In the genomic region with DNA sequence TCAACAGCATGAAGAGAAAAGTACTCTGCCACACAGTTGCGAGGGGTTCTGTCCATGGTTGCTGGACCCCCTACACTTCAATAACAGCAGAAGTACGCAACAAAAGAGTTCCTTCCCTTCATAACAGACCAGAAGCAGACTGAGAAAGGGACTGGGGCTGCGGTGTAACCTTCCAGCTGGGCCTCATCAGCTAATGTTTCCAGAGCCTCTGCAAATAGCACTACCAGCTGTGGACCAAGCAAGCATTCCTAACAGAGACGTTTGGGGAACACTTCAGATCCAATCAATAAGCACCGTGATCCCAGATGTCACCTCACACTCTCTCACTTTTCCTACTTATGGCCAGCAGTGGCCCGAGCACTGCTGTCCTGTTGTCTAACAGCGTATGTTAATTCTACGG, we compare ENCODE assay signal across 26 mouse cellular contexts. TPM values are rescaled to one million over a fixed set of nuclear protein-coding genes. Genes with fewer than 3 reads are reported as not detected.
DNase-seq lines count a peak whose midpoint lies in the region; ATAC-seq lines count a peak whose summit lies in the region.
"Had no signal": no experiment of that assay in that cellular context is flagged by ENCODE, and none has a peak within 500 bp of the region (broad histone marks: within the 10 kb centered on the region; RNA-seq: fewer than 3 reads in every experiment).

No protein-coding gene starts in this region.

- no peak overlapping the region for H3K4me2 ChIP-seq in kidney, embryonic 15.5 days
- H3K4me2 ChIP-seq in lung, embryonic 16.5 days (ENCODE audit: low read depth, low read length) = no peak overlapping the region
- H3K4me2 ChIP-seq: embryonic facial prominence, embryonic 15.5 days; hindbrain, embryonic 14.5 days had no signal

- H3K9me3 ChIP-seq in kidney, embryonic 15.5 days (replicated peaks) = no peaks in the 10 kb centered on the region
- H3K9me3 ChIP-seq in lung, embryonic 16.5 days (ENCODE audit: control insufficient read depth, low read length) = no peaks in the 10 kb centered on the region
- H3K9me3 ChIP-seq: embryonic facial prominence, embryonic 15.5 days; forebrain, embryonic 10.5 days; heart, embryonic 10.5 days; hindbrain, embryonic 10.5 days had no signal

- intact Hi-C loops in heart, postnatal 10 days (cut with DNase I) = no loop called here

- no peak overlapping the region for H3K27ac ChIP-seq in kidney, embryonic 15.5 days
- no peak overlapping the region for H3K27ac ChIP-seq in lung, embryonic 16.5 days (ENCODE audit: low read length)
- H3K27ac ChIP-seq: embryonic facial prominence, embryonic 15.5 days; forebrain, embryonic 10.5 days; heart, embryonic 10.5 days; hindbrain, embryonic 10.5 days; hindbrain, embryonic 14.5 days had no signal

- no peak overlapping the region for H3K4me3 ChIP-seq in kidney, embryonic 15.5 days (replicated peaks)
- H3K4me3 ChIP-seq in lung, embryonic 16.5 days (ENCODE audit: low read length) = no peak overlapping the region
- H3K4me3 ChIP-seq: embryonic facial prominence, embryonic 15.5 days; erythroblast, embryonic 14.5 days; forebrain, embryonic 10.5 days; heart, embryonic 10.5 days; hindbrain, embryonic 10.5 days had no signal

- WGBS in kidney, embryonic 15.5 days = 67% methylated on average over 8 of the region's 8 CpGs
- WGBS in lung, embryonic 16.5 days = 59% methylated on average over 8 of the region's 8 CpGs

- no peak overlapping the region for H3K9ac ChIP-seq in kidney, embryonic 15.5 days
- no peak overlapping the region for H3K9ac ChIP-seq in lung, embryonic 16.5 days (ENCODE audit: low read length)
- H3K9ac ChIP-seq: embryonic facial prominence, embryonic 15.5 days; hindbrain, embryonic 14.5 days had no signal

- no peaks in the 10 kb centered on the region for H3K36me3 ChIP-seq in kidney, embryonic 15.5 days
- H3K36me3 ChIP-seq in lung, embryonic 16.5 days (ENCODE audit: control insufficient read depth, insufficient read depth, low read length) = no peaks in the 10 kb centered on the region
- H3K36me3 ChIP-seq: embryonic facial prominence, embryonic 15.5 days; forebrain, embryonic 10.5 days; heart, embryonic 10.5 days; hindbrain, embryonic 10.5 days had no signal

- H3K27me3 ChIP-seq in kidney, embryonic 15.5 days = peaks cover 50% of the 10 kb centered on the region
- H3K27me3 ChIP-seq in lung, embryonic 16.5 days (ENCODE audit: control insufficient read depth, insufficient read depth, low read depth, low read length) = no peaks in the 10 kb centered on the region

- peak; percentile 8 to 20 for DNase-seq in heart, postnatal 10 days
- no peak for DNase-seq in heart, postnatal 4 days
- DNase-seq in kidney, postnatal 4 days = peak; percentile 14 to 42
- DNase-seq in lung, postnatal 36 days = no peak
- DNase-seq in adrenal gland, adult (ENCODE audit: inconsistent age in 2 of 2, low spot score in 1 of 2) = no peak
- DNase-seq: adrenal gland, postnatal 14 days; cerebellum, adult 18-20 months; cerebellum, adult 9-11 months; cerebellum, postnatal 36 days; gastrocnemius, postnatal 10 days; heart, adult 18-20 months; heart, postnatal 14 days had no signal

- ATAC-seq in kidney, embryonic 15.5 days (replicated peaks; ENCODE audit: low FRiP score) = no peak
- peak; percentile 51; the same call in 1 of the 2 replicates for ATAC-seq in lung, embryonic 16.5 days (ENCODE audit: low read depth)
- ATAC-seq: forebrain, embryonic 14.5 days had no signal

- H3K4me1 ChIP-seq in kidney, embryonic 15.5 days = 0 out of 2 replicates have a peak, but pooled peaks cover 10% of the 10 kb centered on the region
- H3K4me1 ChIP-seq in lung, embryonic 16.5 days (replicated peaks; ENCODE audit: control insufficient read depth, insufficient read depth, low read length) = no peaks in the 10 kb centered on the region
- H3K4me1 ChIP-seq: forebrain, embryonic 10.5 days; heart, embryonic 10.5 days; hindbrain, embryonic 10.5 days had no signal

RNA-seq across cellular contexts. Expression of a gene that starts 34.1 kb away (rescaled TPM):
- not detected for total RNA-seq in heart, postnatal 10 days (2021)
- total RNA-seq in heart, postnatal 4 days (2021) = not detected
- polyA plus RNA-seq in kidney, embryonic 15.5 days (2015; fragmentation: Nextera tagmentation; extraction: Ambion mirVana) = not detected in 2 replicates
- not detected in 2 replicates for polyA plus RNA-seq in lung, embryonic 16.5 days (2015; fragmentation: Nextera tagmentation; extraction: Ambion mirVana)
- total RNA-seq: adrenal gland, adult 18-20 months; adrenal gland, postnatal 14 days; gastrocnemius, postnatal 10 days; gastrocnemius, postnatal 4 days; heart, adult 18-20 months; heart, postnatal 14 days; MEL had no signal
- polyA plus RNA-seq: C2C12; embryonic facial prominence, embryonic 15.5 days; erythroblast, embryonic 14.5 days; forebrain, embryonic 10.5 days; forebrain, embryonic 14.5 days; heart, embryonic 10.5 days; heart, embryonic 14.5 days; hindbrain, embryonic 10.5 days; hindbrain, embryonic 14.5 days had no signal

RNA-seq across cellular contexts. Expression of a gene that starts 37.3 kb away (rescaled TPM):
- not detected for total RNA-seq in heart, postnatal 10 days (2021)
- total RNA-seq in heart, postnatal 4 days (2021) = not detected
- polyA plus RNA-seq in kidney, embryonic 15.5 days (2015; fragmentation: Nextera tagmentation; extraction: Ambion mirVana) = not detected in 2 replicates
- not detected in 2 replicates for polyA plus RNA-seq in lung, embryonic 16.5 days (2015; fragmentation: Nextera tagmentation; extraction: Ambion mirVana)
- total RNA-seq: adrenal gland, adult 18-20 months; adrenal gland, postnatal 14 days; gastrocnemius, postnatal 10 days; gastrocnemius, postnatal 4 days; heart, adult 18-20 months; heart, postnatal 14 days; MEL had no signal
- polyA plus RNA-seq: C2C12; embryonic facial prominence, embryonic 15.5 days; erythroblast, embryonic 14.5 days; forebrain, embryonic 10.5 days; forebrain, embryonic 14.5 days; heart, embryonic 10.5 days; heart, embryonic 14.5 days; hindbrain, embryonic 10.5 days; hindbrain, embryonic 14.5 days had no signal

RNA-seq across cellular contexts. Expression of a gene that starts 40.5 kb away (rescaled TPM):
- total RNA-seq in heart, postnatal 10 days (2021) = not detected
- total RNA-seq in heart, postnatal 4 days (2021) = not detected
- not detected in 2 replicates for polyA plus RNA-seq in kidney, embryonic 15.5 days (2015; fragmentation: Nextera tagmentation; extraction: Ambion mirVana)
- polyA plus RNA-seq in lung, embryonic 16.5 days (2015; fragmentation: Nextera tagmentation; extraction: Ambion mirVana) = not detected in 2 replicates
- total RNA-seq: adrenal gland, adult 18-20 months; adrenal gland, postnatal 14 days; gastrocnemius, postnatal 10 days; gastrocnemius, postnatal 4 days; heart, adult 18-20 months; heart, postnatal 14 days; MEL had no signal
- polyA plus RNA-seq: C2C12; embryonic facial prominence, embryonic 15.5 days; erythroblast, embryonic 14.5 days; forebrain, embryonic 10.5 days; forebrain, embryonic 14.5 days; heart, embryonic 10.5 days; heart, embryonic 14.5 days; hindbrain, embryonic 10.5 days; hindbrain, embryonic 14.5 days had no signal

RNA-seq across cellular contexts. Expression of a gene that starts 43.7 kb away (rescaled TPM):
- not detected for total RNA-seq in heart, postnatal 10 days (2021)
- total RNA-seq in heart, postnatal 4 days (2021) = not detected
- polyA plus RNA-seq in kidney, embryonic 15.5 days (2015; fragmentation: Nextera tagmentation; extraction: Ambion mirVana) = not detected in 2 replicates
- polyA plus RNA-seq in lung, embryonic 16.5 days (2015; fragmentation: Nextera tagmentation; extraction: Ambion mirVana) = not detected in 2 replicates
- total RNA-seq: adrenal gland, adult 18-20 months; adrenal gland, postnatal 14 days; gastrocnemius, postnatal 10 days; gastrocnemius, postnatal 4 days; heart, adult 18-20 months; heart, postnatal 14 days; MEL had no signal
- polyA plus RNA-seq: C2C12; embryonic facial prominence, embryonic 15.5 days; erythroblast, embryonic 14.5 days; forebrain, embryonic 10.5 days; forebrain, embryonic 14.5 days; heart, embryonic 10.5 days; heart, embryonic 14.5 days; hindbrain, embryonic 10.5 days; hindbrain, embryonic 14.5 days had no signal

RNA-seq across cellular contexts. Expression of a gene that starts 46.8 kb away (rescaled TPM):
- total RNA-seq in heart, postnatal 10 days (2021) = not detected
- total RNA-seq in heart, postnatal 4 days (2021) = not detected
- not detected in 2 replicates for polyA plus RNA-seq in kidney, embryonic 15.5 days (2015; fragmentation: Nextera tagmentation; extraction: Ambion mirVana)
- not detected in 2 replicates for polyA plus RNA-seq in lung, embryonic 16.5 days (2015; fragmentation: Nextera tagmentation; extraction: Ambion mirVana)
- total RNA-seq: adrenal gland, adult 18-20 months; adrenal gland, postnatal 14 days; gastrocnemius, postnatal 10 days; gastrocnemius, postnatal 4 days; heart, adult 18-20 months; heart, postnatal 14 days; MEL had no signal
- polyA plus RNA-seq: C2C12; embryonic facial prominence, embryonic 15.5 days; erythroblast, embryonic 14.5 days; forebrain, embryonic 10.5 days; forebrain, embryonic 14.5 days; heart, embryonic 10.5 days; heart, embryonic 14.5 days; hindbrain, embryonic 10.5 days; hindbrain, embryonic 14.5 days had no signal

Comparison
In these comparisons a context has a peak if more than half of its experiments do, and no peak if none do; other contexts are left out.
1. DNase-seq: peak in heart, postnatal 10 days (2 of 2) and kidney, postnatal 4 days (2 of 2); none in heart, postnatal 4 days (single experiment), lung, postnatal 36 days (single experiment) and adrenal gland, adult (0 of 2).